Mouse (Mus musculus) adrenal gland, postnatal 36 days (tissue): ENCODE data around the gene Cbfa2t2. TPM values are rescaled to one million over a fixed set of nuclear protein-coding genes. Genes with fewer than 3 reads are reported as not detected.

ENCODE experiments used
- DNase-seq, 2 experiments: peaks; one replicate each; pipeline ENCODE4 v3.0.0; 2021; ENCODE audit warnings: mixed read lengths in 1 of 2
- total RNA-seq, 2 experiments: library from RNA; stranded (reverse); gene quantifications; 2 replicates each; pipeline ENCODE4 v1.2.3; 2021

Cbfa2t2 gene
- total RNA-seq, 2 experiments from 2014 or later: 30.7 to 40.9 TPM

- no peak for DNase-seq
Measured at GRCm38 (mm10) chr2:154425522-154425921, 10.8 kb upstream of the Cbfa2t2 start.

- DNase-seq: no peak
Measured at GRCm38 (mm10) chr2:154426188-154426904, 9.9 kb upstream of the Cbfa2t2 start.

- DNase-seq: no peak
Measured at GRCm38 (mm10) chr2:154426905-154427852, 9.1 kb upstream of the Cbfa2t2 start.

GRCm38 (mm10) chr2:154427853-154428360 is 8.4 kb upstream of the Cbfa2t2 start:
- DNase-seq: peak in 1 of 2 experiments; percentile 22

GRCm38 (mm10) chr2:154430566-154430965 is 5.7 kb upstream of the Cbfa2t2 start:
- DNase-seq: peak; percentile 34 to 35

GRCm38 (mm10) chr2:154432696-154433095 is 3.6 kb upstream of the Cbfa2t2 start:
- no peak for DNase-seq

- DNase-seq: no peak
Measured at GRCm38 (mm10) chr2:154433391-154433790, 2.9 kb upstream of the Cbfa2t2 start.

- no peak for DNase-seq
Measured at GRCm38 (mm10) chr2:154434690-154435089, 1.6 kb upstream of the Cbfa2t2 start.

GRCm38 (mm10) chr2:154436076-154436457 is 214 bp upstream of the Cbfa2t2 start:
- DNase-seq: peak; percentile 99 to 100

GRCm38 (mm10) chr2:154437191-154437527 is 878 bp downstream of the Cbfa2t2 start:
- DNase-seq: no peak

- no peak for DNase-seq
Measured at GRCm38 (mm10) chr2:154440453-154440852, 4.2 kb downstream of the Cbfa2t2 start.

GRCm38 (mm10) chr2:154447821-154448220 is 11.5 kb downstream of the Cbfa2t2 start:
- no peak for DNase-seq

- no peak for DNase-seq
Measured at GRCm38 (mm10) chr2:154448633-154449032, 12.4 kb downstream of the Cbfa2t2 start.

GRCm38 (mm10) chr2:154452951-154453350 is 16.7 kb downstream of the Cbfa2t2 start:
- no peak for DNase-seq

GRCm38 (mm10) chr2:154454099-154454498 is 17.8 kb downstream of the Cbfa2t2 start:
- no peak for DNase-seq

GRCm38 (mm10) chr2:154454605-154455004 is 18.3 kb downstream of the Cbfa2t2 start:
- DNase-seq: no peak

- DNase-seq: peak in 1 of 2 experiments; percentile 27
Measured at GRCm38 (mm10) chr2:154455776-154456175, 19.5 kb downstream of the Cbfa2t2 start.

GRCm38 (mm10) chr2:154456621-154457020 is 20.3 kb downstream of the Cbfa2t2 start:
- DNase-seq: no peak

GRCm38 (mm10) chr2:154459262-154459661 is 23.0 kb downstream of the Cbfa2t2 start:
- DNase-seq: no peak

- DNase-seq: peak; percentile 67 to 68
Measured at GRCm38 (mm10) chr2:154459851-154460250, 23.6 kb downstream of the Cbfa2t2 start.

GRCm38 (mm10) chr2:154463621-154464198 is 27.4 kb downstream of the Cbfa2t2 start:
- no peak for DNase-seq

GRCm38 (mm10) chr2:154465914-154466335 is 29.6 kb downstream of the Cbfa2t2 start:
- DNase-seq: no peak

- no peak for DNase-seq
Measured at GRCm38 (mm10) chr2:154467139-154467538, 30.9 kb downstream of the Cbfa2t2 start.
